In the genomic region with DNA sequence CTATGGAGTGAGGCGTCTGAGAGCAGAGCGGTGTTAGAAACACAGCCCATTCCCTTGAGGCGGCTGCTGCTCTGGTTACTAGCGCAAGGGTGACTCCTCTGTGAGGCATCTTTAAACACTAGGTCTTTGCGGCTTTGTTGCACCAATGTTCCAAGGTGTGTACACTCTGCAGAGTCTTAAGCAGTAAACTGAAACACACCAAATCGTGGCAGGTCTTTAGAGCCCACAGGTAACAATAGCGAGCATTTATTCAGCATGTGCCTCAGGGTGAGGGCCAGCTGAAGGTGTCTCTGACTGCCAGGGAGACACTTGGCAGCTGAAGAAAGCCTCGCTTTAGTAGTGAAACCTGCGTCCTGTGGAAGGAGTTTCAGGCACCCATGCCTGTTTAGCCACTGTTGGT, we compare ENCODE assay signal across 21 mouse cellular contexts. TPM values are rescaled to one million over a fixed set of nuclear protein-coding genes. Genes with fewer than 3 reads are reported as not detected.
DNase-seq lines count a peak whose midpoint lies in the region; ATAC-seq and TF ChIP-seq lines count a peak whose summit lies in the region.
"Had no signal": no experiment of that assay in that cellular context is flagged by ENCODE, and none has a peak within 500 bp of the region (broad histone marks: within the 10 kb centered on the region; RNA-seq: fewer than 3 reads in every experiment).

No protein-coding gene starts in this region.

- TF ChIP-seq POLR2A in lung, adult 2 months (IDR thresholded peaks at IDR 0.05; ENCODE audit: borderline replicate concordance, extremely low read depth, low read depth, low read length) = no peak

- DNase-seq in hindbrain, embryonic 10.5 days (ENCODE audit: low spot score) = no peak
- no peak for DNase-seq in hindbrain, postnatal 0 days (ENCODE audit: low spot score)
- DNase-seq in lung, adult 2 months = no peak
- DNase-seq in right cerebral cortex, adult 2 months (ENCODE audit: low spot score in 2 of 2) = no peak
- DNase-seq in heart, adult 9 months (ENCODE audit: low spot score in 2 of 2) = no peak
- DNase-seq: cerebellum, adult 11-12 months; cerebellum, postnatal 25 days; embryo, embryonic 11 days; gastrocnemius, postnatal 25 days; kidney, postnatal 14 days; layer of hippocampus, adult 9-11 months; lung, postnatal 36 days; thymus, postnatal 36 days had no signal

- H3K4me1 ChIP-seq in hindbrain, embryonic 10.5 days (replicated peaks) = peaks cover 18% of the 10 kb centered on the region
- H3K4me1 ChIP-seq in hindbrain, postnatal 0 days (ENCODE audit: insufficient read depth, low read length) = no peaks in the 10 kb centered on the region
- H3K4me1 ChIP-seq in lung, embryonic 16.5 days (replicated peaks; ENCODE audit: control insufficient read depth, insufficient read depth, low read length) = peaks cover 6% of the 10 kb centered on the region
- H3K4me1 ChIP-seq in lung, adult 2 months (ENCODE audit: control insufficient read depth, insufficient read depth, low read length) = peaks cover 6% of the 10 kb centered on the region; the same call in 1 of the 2 replicates
- peaks cover 17% of the 10 kb centered on the region for H3K4me1 ChIP-seq in embryonic facial prominence, embryonic 13.5 days
- H3K4me1 ChIP-seq in stomach, embryonic 15.5 days = peaks cover 12% of the 10 kb centered on the region

- no peak for ATAC-seq in hindbrain, postnatal 0 days
- no peak for ATAC-seq in lung, embryonic 16.5 days (ENCODE audit: low read depth)
- ATAC-seq in embryonic facial prominence, embryonic 13.5 days (ENCODE audit: insufficient number of reproducible peaks, insufficient read depth, low FRiP score, low TSS enrichment, low read depth) = no peak
- no peak for ATAC-seq in stomach, embryonic 15.5 days (ENCODE audit: insufficient read depth, low FRiP score, low read depth)
- ATAC-seq: forebrain, embryonic 14.5 days had no signal

- 75% methylated on average over 9 of the region's 9 CpGs for WGBS in hindbrain, embryonic 10.5 days
- WGBS in hindbrain, postnatal 0 days = 79% methylated on average over 9 of the region's 9 CpGs
- WGBS in lung, embryonic 16.5 days = 72% methylated on average over 9 of the region's 9 CpGs
- 74% methylated on average over 9 of the region's 9 CpGs for WGBS in lung, adult 2 months
- 60% methylated on average over 9 of the region's 9 CpGs for WGBS in embryonic facial prominence, embryonic 13.5 days
- WGBS in stomach, embryonic 15.5 days = 78% methylated on average over 9 of the region's 9 CpGs

- no peaks in the 10 kb centered on the region for H3K36me3 ChIP-seq in hindbrain, embryonic 10.5 days
- no peaks in the 10 kb centered on the region for H3K36me3 ChIP-seq in hindbrain, postnatal 0 days (ENCODE audit: insufficient read depth, low read length)
- no peaks in the 10 kb centered on the region for H3K36me3 ChIP-seq in lung, embryonic 16.5 days (ENCODE audit: control insufficient read depth, insufficient read depth, low read length)
- H3K36me3 ChIP-seq in embryonic facial prominence, embryonic 13.5 days = no peaks in the 10 kb centered on the region
- H3K36me3 ChIP-seq in stomach, embryonic 15.5 days = no peaks in the 10 kb centered on the region
- H3K36me3 ChIP-seq: hindbrain, embryonic 12.5 days; intestine, embryonic 15.5 days; midbrain, embryonic 10.5 days had no signal

- no peak overlapping the region for H3K9ac ChIP-seq in hindbrain, postnatal 0 days (replicated peaks; ENCODE audit: low read length)
- H3K9ac ChIP-seq in lung, embryonic 16.5 days (ENCODE audit: low read length) = no peak overlapping the region
- no peak overlapping the region for H3K9ac ChIP-seq in embryonic facial prominence, embryonic 13.5 days
- no peak overlapping the region for H3K9ac ChIP-seq in stomach, embryonic 15.5 days
- H3K9ac ChIP-seq: hindbrain, embryonic 12.5 days; intestine, embryonic 15.5 days; liver, embryonic 14.5 days had no signal

- no peak for TF ChIP-seq CTCF in hindbrain, postnatal 0 days (IDR thresholded peaks at IDR 0.05; ENCODE audit: low read depth)
- no peak for TF ChIP-seq CTCF in lung, adult 2 months (IDR thresholded peaks at IDR 0.05; ENCODE audit: insufficient read depth, low read length)

- no peaks in the 10 kb centered on the region for H3K9me3 ChIP-seq in hindbrain, embryonic 10.5 days
- no peaks in the 10 kb centered on the region for H3K9me3 ChIP-seq in hindbrain, postnatal 0 days (ENCODE audit: low read length)
- no peaks in the 10 kb centered on the region for H3K9me3 ChIP-seq in lung, embryonic 16.5 days (ENCODE audit: control insufficient read depth, low read length)
- H3K9me3 ChIP-seq in embryonic facial prominence, embryonic 13.5 days = no peaks in the 10 kb centered on the region
- no peaks in the 10 kb centered on the region for H3K9me3 ChIP-seq in stomach, embryonic 15.5 days
- H3K9me3 ChIP-seq: hindbrain, embryonic 12.5 days; intestine, embryonic 15.5 days; midbrain, embryonic 10.5 days had no signal

- H3K27ac ChIP-seq in hindbrain, embryonic 10.5 days = peak overlapping the region; percentile 35; the same call in 1 of the 2 replicates
- no peak overlapping the region for H3K27ac ChIP-seq in hindbrain, postnatal 0 days
- H3K27ac ChIP-seq in lung, embryonic 16.5 days (ENCODE audit: low read length) = peak overlapping the region; percentile 60
- H3K27ac ChIP-seq in embryonic facial prominence, embryonic 13.5 days = peak overlapping the region; percentile 60
- peak overlapping the region; percentile 68; the same call in 1 of the 2 replicates for H3K27ac ChIP-seq in stomach, embryonic 15.5 days
- H3K27ac ChIP-seq: hindbrain, embryonic 12.5 days; intestine, embryonic 15.5 days; liver, embryonic 14.5 days; midbrain, embryonic 10.5 days had no signal

- no peaks in the 10 kb centered on the region for H3K27me3 ChIP-seq in hindbrain, embryonic 10.5 days (ENCODE audit: insufficient read depth, poor library complexity, severe bottlenecking)
- no peaks in the 10 kb centered on the region for H3K27me3 ChIP-seq in hindbrain, postnatal 0 days (ENCODE audit: insufficient read depth, low read length)
- no peaks in the 10 kb centered on the region for H3K27me3 ChIP-seq in lung, embryonic 16.5 days (ENCODE audit: control insufficient read depth, insufficient read depth, low read depth, low read length)
- H3K27me3 ChIP-seq in embryonic facial prominence, embryonic 13.5 days = no peaks in the 10 kb centered on the region
- H3K27me3 ChIP-seq in stomach, embryonic 15.5 days (replicated peaks) = no peaks in the 10 kb centered on the region
- H3K27me3 ChIP-seq: hindbrain, embryonic 12.5 days; intestine, embryonic 15.5 days had no signal

- no peak overlapping the region for H3K4me3 ChIP-seq in hindbrain, embryonic 10.5 days
- no peak overlapping the region for H3K4me3 ChIP-seq in hindbrain, postnatal 0 days (ENCODE audit: low read length)
- H3K4me3 ChIP-seq in lung, embryonic 16.5 days (ENCODE audit: low read length) = no peak overlapping the region
- no peak overlapping the region for H3K4me3 ChIP-seq in lung, adult 2 months (replicated peaks; ENCODE audit: extremely low read depth, low read depth, low read length)
- no peak overlapping the region for H3K4me3 ChIP-seq in embryonic facial prominence, embryonic 13.5 days
- no peak overlapping the region for H3K4me3 ChIP-seq in stomach, embryonic 15.5 days (replicated peaks)
- H3K4me3 ChIP-seq: hindbrain, embryonic 12.5 days; intestine, embryonic 15.5 days had no signal

- H3K4me2 ChIP-seq in hindbrain, postnatal 0 days (ENCODE audit: low read depth, low read length) = no peak overlapping the region
- H3K4me2 ChIP-seq in lung, embryonic 16.5 days (ENCODE audit: low read depth, low read length) = no peak overlapping the region
- no peak overlapping the region for H3K4me2 ChIP-seq in embryonic facial prominence, embryonic 13.5 days
- no peak overlapping the region for H3K4me2 ChIP-seq in stomach, embryonic 15.5 days

RNA-seq across cellular contexts. Expression of a gene that starts 20.0 kb away (rescaled TPM):
- polyA plus RNA-seq in hindbrain, embryonic 10.5 days (2016; fragmentation: Nextera tagmentation; extraction: Ambion mirVana) = 0.21 and 0.58 TPM in 2 replicates
- total RNA-seq in hindbrain, postnatal 0 days (2014; rRNA removed) = 1.3 and 1.5 TPM in 2 replicates
- 1.2 and 1.4 TPM in 2 replicates for polyA plus RNA-seq in hindbrain, postnatal 0 days (2015; fragmentation: Nextera tagmentation; extraction: Ambion mirVana)
- 4.1 and 4.2 TPM in 2 replicates for polyA plus RNA-seq in lung, embryonic 16.5 days (2015; fragmentation: Nextera tagmentation; extraction: Ambion mirVana)
- 2.2 and 6.5 TPM in 2 replicates for polyA plus RNA-seq in lung, adult 2 months (2012; rRNA removed)
- 9.0 and 10.1 TPM in 2 replicates for polyA plus RNA-seq in embryonic facial prominence, embryonic 13.5 days (2015; fragmentation: Nextera tagmentation; extraction: Ambion mirVana)
- polyA plus RNA-seq in stomach, embryonic 15.5 days (2015; fragmentation: Nextera tagmentation; extraction: Ambion mirVana) = 5.7 and 7.5 TPM in 2 replicates

RNA-seq across cellular contexts. Expression of a gene that starts 59.0 kb away (rescaled TPM):
- 13.2 and 14.0 TPM in 2 replicates for polyA plus RNA-seq in hindbrain, embryonic 10.5 days (2016; fragmentation: Nextera tagmentation; extraction: Ambion mirVana)
- total RNA-seq in hindbrain, postnatal 0 days (2014; rRNA removed) = 28.2 and 28.3 TPM in 2 replicates
- polyA plus RNA-seq in hindbrain, postnatal 0 days (2015; fragmentation: Nextera tagmentation; extraction: Ambion mirVana) = 18.0 and 20.4 TPM in 2 replicates
- 15.7 and 15.8 TPM in 2 replicates for polyA plus RNA-seq in lung, embryonic 16.5 days (2015; fragmentation: Nextera tagmentation; extraction: Ambion mirVana)
- 22.1 and 35.2 TPM in 2 replicates for polyA plus RNA-seq in lung, adult 2 months (2012; rRNA removed)
- 11.2 and 13.4 TPM in 2 replicates for polyA plus RNA-seq in embryonic facial prominence, embryonic 13.5 days (2015; fragmentation: Nextera tagmentation; extraction: Ambion mirVana)
- 11.2 and 12.0 TPM in 2 replicates for polyA plus RNA-seq in stomach, embryonic 15.5 days (2015; fragmentation: Nextera tagmentation; extraction: Ambion mirVana)
